Mouse (Mus musculus) liver, adult 2 months (tissue): ENCODE results near the gene Atxn1.

Experiments used
- CTCF ChIP-seq: fragments of 200-500 bp; IDR thresholded peaks from 2 replicates; pipeline ENCODE4 v1.5.1; 2011; ENCODE audit warnings: low read depth, low read length, control low read depth
- POLR2A ChIP-seq: fragments of 200-500 bp; IDR thresholded peaks from 2 replicates; pipeline ENCODE4 v1.6.1; 2011; ENCODE audit warnings: low read length, control low read depth; ENCODE audit not compliant: insufficient read depth; ENCODE audit errors: extremely low read depth

DNA sequence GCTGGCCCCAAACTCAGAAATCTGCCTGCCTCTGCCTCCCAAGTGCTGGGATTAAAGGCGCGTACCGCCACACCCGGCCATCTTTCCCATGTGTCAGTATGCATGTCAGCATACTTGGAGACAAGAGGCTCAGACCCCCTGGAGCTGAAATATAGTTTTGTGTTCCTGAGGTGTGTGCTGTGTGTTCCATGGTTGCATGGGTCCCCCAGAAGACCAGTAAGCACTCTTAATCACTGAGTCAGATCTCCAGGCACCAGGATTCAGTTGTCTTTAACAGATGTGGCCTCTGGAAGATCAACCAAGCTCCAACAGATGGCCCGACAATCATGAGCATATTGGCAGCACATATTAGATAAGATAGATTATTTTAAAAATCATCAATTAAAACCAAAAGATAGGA, 62.4 kb downstream of the Atxn1 start:
- TF ChIP-seq CTCF: no peak
- TF ChIP-seq POLR2A: no peak
